Mouse (Mus musculus): ENCODE measurements around the gene Lrg1. TPM values are rescaled to one million over a fixed set of nuclear protein-coding genes. Genes with fewer than 3 reads are reported as not detected.
A peak's percentile ranks its signal among the peaks of the same experiment; 100 is the strongest.
"Not testable (repeated sequence)": the region's sequence is repeated elsewhere in the genome, so short reads cannot be mapped to it uniquely, and the experiment has no call there.

Gene Lrg1
- polyA plus RNA-seq, 1 experiment from 2014 or later: 0.59 TPM

- H3K27me3 ChIP-seq (ENCODE audit: control insufficient read depth, insufficient read depth, low read depth, low read length): no peaks in the 10 kb centered on the region
- no peak overlapping the region for H3K9ac ChIP-seq (ENCODE audit: low read length)
- no peaks in the 10 kb centered on the region for H3K9me3 ChIP-seq (ENCODE audit: control insufficient read depth, low read length)
- 88% methylated on average over 8 of the region's 8 CpGs for WGBS
- no peak overlapping the region for H3K4me2 ChIP-seq (ENCODE audit: low read depth, low read length)
- peaks cover 49% of the 10 kb centered on the region for H3K36me3 ChIP-seq (ENCODE audit: control insufficient read depth, insufficient read depth, low read length)
- H3K27ac ChIP-seq (ENCODE audit: low read length): no peak overlapping the region
- no peak for ATAC-seq (ENCODE audit: low read depth)
- no peak overlapping the region for H3K4me3 ChIP-seq (ENCODE audit: low read length)
- no peaks in the 10 kb centered on the region for H3K4me1 ChIP-seq (replicated peaks; ENCODE audit: control insufficient read depth, insufficient read depth, low read length)
Measured at GRCm38 (mm10) chr17:56098180-56098579, 23.6 kb downstream of the Lrg1 start.

- Histone ChIP-seq H3K36me3 (ENCODE audit: control insufficient read depth, insufficient read depth, low read length) (peaks cover 44% of the 10 kb centered on the region), H3K9ac (ENCODE audit: low read length) (no peak overlapping the region), H3K9me3 (ENCODE audit: control insufficient read depth, low read length) (no peaks in the 10 kb centered on the region), H3K4me1 (replicated peaks; ENCODE audit: control insufficient read depth, insufficient read depth, low read length) (no peaks in the 10 kb centered on the region), H3K27me3 (ENCODE audit: control insufficient read depth, insufficient read depth, low read depth, low read length) (no peaks in the 10 kb centered on the region), H3K4me2 (ENCODE audit: low read depth, low read length) (no peak overlapping the region), H3K27ac (ENCODE audit: low read length) (no peak overlapping the region), H3K4me3 (ENCODE audit: low read length) (no peak overlapping the region)
- ATAC-seq (ENCODE audit: low read depth): no peak
- WGBS: 83% methylated on average over 12 of the region's 12 CpGs
Measured at GRCm38 (mm10) chr17:56096883-56097282, 24.9 kb downstream of the Lrg1 start.

- Histone ChIP-seq H3K4me3 (ENCODE audit: low read length) (no peak overlapping the region), H3K36me3 (ENCODE audit: control insufficient read depth, insufficient read depth, low read length) (peaks cover 28% of the 10 kb centered on the region), H3K27me3 (ENCODE audit: control insufficient read depth, insufficient read depth, low read depth, low read length) (no peaks in the 10 kb centered on the region), H3K4me2 (ENCODE audit: low read depth, low read length) (no peak overlapping the region), H3K27ac (ENCODE audit: low read length) (no peak overlapping the region), H3K9me3 (ENCODE audit: control insufficient read depth, low read length) (no peaks in the 10 kb centered on the region), H3K4me1 (replicated peaks; ENCODE audit: control insufficient read depth, insufficient read depth, low read length) (no peaks in the 10 kb centered on the region), H3K9ac (ENCODE audit: low read length) (no peak overlapping the region)
- ATAC-seq (ENCODE audit: low read depth): no peak
- WGBS: 79% methylated on average over 1 of the region's 1 CpGs
Measured at GRCm38 (mm10) chr17:56092794-56093193, 29.0 kb downstream of the Lrg1 start.

GRCm38 (mm10) chr17:56092312-56092711, 29.5 kb downstream of the Lrg1 start:
- Histone ChIP-seq H3K36me3 (ENCODE audit: control insufficient read depth, insufficient read depth, low read length) (peaks cover 24% of the 10 kb centered on the region), H3K9me3 (ENCODE audit: control insufficient read depth, low read length) (no peaks in the 10 kb centered on the region), H3K27ac (ENCODE audit: low read length) (no peak overlapping the region), H3K4me1 (replicated peaks; ENCODE audit: control insufficient read depth, insufficient read depth, low read length) (no peaks in the 10 kb centered on the region), H3K9ac (ENCODE audit: low read length) (no peak overlapping the region), H3K4me2 (ENCODE audit: low read depth, low read length) (no peak overlapping the region), H3K27me3 (ENCODE audit: control insufficient read depth, insufficient read depth, low read depth, low read length) (no peaks in the 10 kb centered on the region), H3K4me3 (ENCODE audit: low read length) (no peak overlapping the region)
- no peak for ATAC-seq (ENCODE audit: low read depth)
- WGBS: 81% methylated on average over 1 of the region's 1 CpGs

- Histone ChIP-seq H3K27me3 (ENCODE audit: control insufficient read depth, insufficient read depth, low read depth, low read length) (no peaks in the 10 kb centered on the region), H3K4me3 (ENCODE audit: low read length) (peak overlapping the region; percentile 92), H3K9ac (ENCODE audit: low read length) (peak overlapping the region; percentile 85), H3K36me3 (ENCODE audit: control insufficient read depth, insufficient read depth, low read length) (peaks cover 4% of the 10 kb centered on the region; the same call in 1 of the 2 replicates), H3K4me2 (ENCODE audit: low read depth, low read length) (peak overlapping the region; percentile 95), H3K27ac (ENCODE audit: low read length) (no peak overlapping the region), H3K9me3 (ENCODE audit: control insufficient read depth, low read length) (no peaks in the 10 kb centered on the region), H3K4me1 (replicated peaks; ENCODE audit: control insufficient read depth, insufficient read depth, low read length) (peaks cover 15% of the 10 kb centered on the region)
- ATAC-seq (ENCODE audit: low read depth): no peak
- WGBS: 5% methylated on average over 8 of the region's 8 CpGs
Measured at GRCm38 (mm10) chr17:56080781-56081585, 40.8 kb downstream of the Lrg1 start.

GRCm38 (mm10) chr17:56079921-56080320, 41.9 kb downstream of the Lrg1 start:
- Histone ChIP-seq H3K4me1 (replicated peaks; ENCODE audit: control insufficient read depth, insufficient read depth, low read length) (peaks cover 21% of the 10 kb centered on the region), H3K27ac (ENCODE audit: low read length) (peak overlapping the region; percentile 67), H3K9me3 (ENCODE audit: control insufficient read depth, low read length) (no peaks in the 10 kb centered on the region), H3K4me3 (ENCODE audit: low read length) (peak overlapping the region; percentile 92), H3K9ac (ENCODE audit: low read length) (peak overlapping the region; percentile 85), H3K27me3 (ENCODE audit: control insufficient read depth, insufficient read depth, low read depth, low read length) (no peaks in the 10 kb centered on the region), H3K4me2 (ENCODE audit: low read depth, low read length) (peak overlapping the region; percentile 95), H3K36me3 (ENCODE audit: control insufficient read depth, insufficient read depth, low read length) (peaks cover 4% of the 10 kb centered on the region; the same call in 1 of the 2 replicates)
- no peak for ATAC-seq (ENCODE audit: low read depth)
- 1% methylated on average over 11 of the region's 11 CpGs for WGBS

- ATAC-seq (ENCODE audit: low read depth): peak; percentile 93
- H3K4me3 ChIP-seq (ENCODE audit: low read length): peak within 1 kb of the TSS; percentile 92
- WGBS: under 1% methylated on average over 61 of the region's 61 CpGs
Measured at GRCm38 (mm10) chr17:56078880-56079795, 42.7 kb downstream of the Lrg1 start, which contains the start of gene Hdgfl2. Hdgfl2 (plus strand) TSS chr17:56079634.

GRCm38 (mm10) chr17:56078361-56078760, 43.4 kb downstream of the Lrg1 start:
- Histone ChIP-seq H3K4me2 (ENCODE audit: low read depth, low read length) (peak overlapping the region; percentile 44), H3K4me3 (ENCODE audit: low read length) (peak overlapping the region; percentile 92), H3K27ac (ENCODE audit: low read length) (peak overlapping the region; percentile 67), H3K4me1 (replicated peaks; ENCODE audit: control insufficient read depth, insufficient read depth, low read length) (peaks cover 27% of the 10 kb centered on the region)
- not testable (repeated sequence) for ATAC-seq (ENCODE audit: low read depth); H3K9ac ChIP-seq (ENCODE audit: low read length); H3K36me3 ChIP-seq (ENCODE audit: control insufficient read depth, insufficient read depth, low read length); H3K9me3 ChIP-seq (ENCODE audit: control insufficient read depth, low read length); H3K27me3 ChIP-seq (ENCODE audit: control insufficient read depth, insufficient read depth, low read depth, low read length)
- WGBS: 63% methylated on average over 9 of the region's 9 CpGs

More at GRCm38 (mm10) chr17:56078880-56079795, 42.7 kb downstream of the Lrg1 start, which contains the start of gene Hdgfl2:
- Histone ChIP-seq H3K36me3 (ENCODE audit: control insufficient read depth, insufficient read depth, low read length) (peaks cover 4% of the 10 kb centered on the region; the same call in 1 of the 2 replicates), H3K9ac (ENCODE audit: low read length) (peak within 1 kb of the TSS; percentile 85), H3K4me2 (ENCODE audit: low read depth, low read length) (peak within 1 kb of the TSS; percentile 95), H3K4me1 (replicated peaks; ENCODE audit: control insufficient read depth, insufficient read depth, low read length) (peaks cover 23% of the 10 kb centered on the region), H3K9me3 (ENCODE audit: control insufficient read depth, low read length) (no peaks in the 10 kb centered on the region), H3K27ac (ENCODE audit: low read length) (peak within 1 kb of the TSS; percentile 67), H3K27me3 (ENCODE audit: control insufficient read depth, insufficient read depth, low read depth, low read length) (no peaks in the 10 kb centered on the region)

GRCm38 (mm10) chr17:56077523-56077922, 44.3 kb downstream of the Lrg1 start:
- no peaks in the 10 kb centered on the region for H3K9me3 ChIP-seq (ENCODE audit: control insufficient read depth, low read length)
- no peak overlapping the region for H3K27ac ChIP-seq (ENCODE audit: low read length)
- peaks cover 27% of the 10 kb centered on the region for H3K4me1 ChIP-seq (replicated peaks; ENCODE audit: control insufficient read depth, insufficient read depth, low read length)
- no peak overlapping the region for H3K4me2 ChIP-seq (ENCODE audit: low read depth, low read length)
- no peaks in the 10 kb centered on the region; the same call in 1 of the 2 replicates for H3K36me3 ChIP-seq (ENCODE audit: control insufficient read depth, insufficient read depth, low read length)
- ATAC-seq (ENCODE audit: low read depth): no peak
- H3K9ac ChIP-seq (ENCODE audit: low read length): no peak overlapping the region
- H3K27me3 ChIP-seq (ENCODE audit: control insufficient read depth, insufficient read depth, low read depth, low read length): no peaks in the 10 kb centered on the region
- no peak overlapping the region for H3K4me3 ChIP-seq (ENCODE audit: low read length)
- 90% methylated on average over 5 of the region's 5 CpGs for WGBS
